Mouse (Mus musculus): ENCODE measurements around the gene Cacna2d4.

GRCm38 (mm10) chr6:119378631-119379030 is 142.3 kb downstream of the Cacna2d4 start:
- TF ChIP-seq CTCF (IDR thresholded peaks at IDR 0.05; ENCODE audit: low read depth, low read length) (no peak), POLR2A (IDR thresholded peaks at IDR 0.05; ENCODE audit: extremely low read depth, insufficient read depth, low read length) (no peak)

Measured in liver, adult 2 months (tissue).